Mouse (Mus musculus) embryonic fibroblast, embryonic 13.5 days (primary cell): Measurements from ENCODE around the gene Slc48a1. TPM values are rescaled to one million over a fixed set of nuclear protein-coding genes. Genes with fewer than 3 reads are reported as not detected.

ENCODE experiments used
- H3K27ac ChIP-seq: 2 replicates; pipeline ENCODE4 v1.5.1; 2012; ENCODE audit warnings: low read length, control low read depth, inconsistent platforms; ENCODE audit not compliant: insufficient read depth
- H3K4me1 ChIP-seq: 2 replicates; pipeline ENCODE4 v1.6.1; 2011; ENCODE audit warnings: low read length; ENCODE audit not compliant: control insufficient read depth, insufficient read depth
- H3K4me3 ChIP-seq: 2 replicates; pipeline ENCODE4 v1.5.1; 2011; ENCODE audit warnings: mild to moderate bottlenecking, control low read depth, low read length; ENCODE audit not compliant: insufficient read depth
- CTCF ChIP-seq: IDR thresholded peaks from 2 replicates; pipeline ENCODE4 v1.5.1; 2011; ENCODE audit warnings: mild to moderate bottlenecking, control low read depth, low read length, moderate library complexity, borderline replicate concordance; ENCODE audit not compliant: insufficient read depth
- POLR2A ChIP-seq: IDR thresholded peaks from 2 replicates; pipeline ENCODE4 v1.6.1; 2011; ENCODE audit warnings: low read depth, mild to moderate bottlenecking, control low read depth, low read length, moderate library complexity
- polyA plus RNA-seq: library from polyadenylated mRNA; stranded (reverse); fragments of >200 nt; gene quantifications from 2 replicates; pipeline ENCODE4 v1.2.4, GENCODE M21; 2011; ENCODE audit warnings: low read depth; ENCODE audit not compliant: missing spikeins, insufficient read length

Gene Slc48a1
- polyA plus RNA-seq, 1 experiment, result 136 TPM

DNA sequence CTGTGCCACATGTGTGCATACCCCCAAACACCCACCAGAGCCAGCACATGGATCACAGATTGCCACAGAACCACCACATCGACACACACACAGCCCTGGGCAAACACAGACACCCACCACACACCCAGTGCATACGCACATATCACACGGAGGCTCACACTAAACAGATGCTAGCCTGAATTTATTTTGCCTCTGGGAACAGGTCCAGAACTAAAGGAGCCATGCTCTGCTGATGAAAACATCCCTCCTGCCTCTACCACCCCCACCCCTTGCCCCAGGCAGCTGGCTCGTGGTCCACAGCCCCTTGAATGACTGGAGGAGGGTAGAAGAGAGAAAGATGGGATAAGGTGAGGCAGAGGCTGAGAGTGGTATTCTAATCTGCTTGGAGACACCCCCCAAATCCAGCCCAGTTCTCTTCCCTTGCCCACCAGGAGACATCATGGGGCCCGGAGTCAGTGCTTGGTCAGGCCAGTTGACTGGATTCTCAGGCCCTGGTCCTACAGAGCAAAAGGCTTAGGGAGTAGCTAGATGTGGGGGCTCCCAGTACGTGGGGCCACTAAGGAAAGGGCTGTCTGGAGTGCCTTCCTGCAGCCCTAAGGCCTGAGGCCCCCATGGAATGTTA lies 50.0 kb downstream of the Slc48a1 start:
- Histone ChIP-seq H3K4me3 (peak overlapping the region; percentile 97; the same call in 1 of the 2 replicates), H3K4me1 (peaks cover 39% of the 10 kb centered on the region), H3K27ac (peak overlapping the region; percentile 36)
- TF ChIP-seq CTCF, result no peak
- TF ChIP-seq POLR2A, result no peak

DNA sequence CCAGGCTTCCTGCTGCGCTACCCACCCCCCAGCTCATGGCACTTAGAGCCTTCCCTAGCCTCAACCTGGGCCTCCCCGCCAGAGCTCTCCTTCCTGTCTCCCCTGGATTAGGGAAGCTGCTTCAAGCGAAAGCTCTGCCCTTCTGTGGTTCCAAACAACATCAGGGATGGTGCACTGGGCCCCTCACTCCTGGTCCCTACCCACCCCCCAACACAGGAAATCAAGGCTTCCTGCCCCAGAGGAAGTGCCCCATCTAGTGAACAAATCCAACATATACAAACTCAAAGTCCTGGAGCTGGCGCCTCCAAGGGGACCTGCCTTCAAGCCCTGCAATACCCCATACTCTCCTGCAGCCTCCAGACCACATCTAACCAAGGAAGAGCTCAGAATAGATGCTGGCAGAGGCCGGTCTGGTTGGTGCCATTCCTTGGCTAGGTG lies 50.6 kb downstream of the Slc48a1 start:
- peak overlapping the region; percentile 36 for H3K27ac ChIP-seq
- no peak for TF ChIP-seq POLR2A
- peak overlapping the region; percentile 97 for H3K4me3 ChIP-seq
- peaks cover 33% of the 10 kb centered on the region for H3K4me1 ChIP-seq

DNA sequence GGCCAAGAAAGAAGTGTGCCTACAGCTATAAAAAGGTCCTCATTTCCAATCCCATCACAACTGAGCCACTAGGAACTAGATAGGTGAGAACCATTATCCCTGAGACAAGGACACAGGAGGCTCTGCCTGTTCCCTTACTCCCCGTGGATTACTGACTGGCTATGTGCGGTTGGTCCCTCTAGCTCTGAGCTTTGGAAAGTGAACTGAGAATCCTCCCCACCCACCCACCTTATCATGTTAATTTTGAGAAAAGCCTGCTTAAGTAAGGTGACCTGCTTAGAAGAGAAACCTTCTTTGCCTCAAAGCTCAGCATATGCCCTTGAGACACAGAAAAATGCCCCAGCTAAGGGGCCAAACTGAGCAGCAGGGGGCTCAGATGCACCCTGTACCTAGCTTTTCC lies 51.1 kb downstream of the Slc48a1 start:
- no peak for TF ChIP-seq CTCF
- no peak for TF ChIP-seq POLR2A
- Histone ChIP-seq H3K27ac (peak overlapping the region; percentile 20), H3K4me1 (peaks cover 29% of the 10 kb centered on the region), H3K4me3 (peak overlapping the region; percentile 97)

DNA sequence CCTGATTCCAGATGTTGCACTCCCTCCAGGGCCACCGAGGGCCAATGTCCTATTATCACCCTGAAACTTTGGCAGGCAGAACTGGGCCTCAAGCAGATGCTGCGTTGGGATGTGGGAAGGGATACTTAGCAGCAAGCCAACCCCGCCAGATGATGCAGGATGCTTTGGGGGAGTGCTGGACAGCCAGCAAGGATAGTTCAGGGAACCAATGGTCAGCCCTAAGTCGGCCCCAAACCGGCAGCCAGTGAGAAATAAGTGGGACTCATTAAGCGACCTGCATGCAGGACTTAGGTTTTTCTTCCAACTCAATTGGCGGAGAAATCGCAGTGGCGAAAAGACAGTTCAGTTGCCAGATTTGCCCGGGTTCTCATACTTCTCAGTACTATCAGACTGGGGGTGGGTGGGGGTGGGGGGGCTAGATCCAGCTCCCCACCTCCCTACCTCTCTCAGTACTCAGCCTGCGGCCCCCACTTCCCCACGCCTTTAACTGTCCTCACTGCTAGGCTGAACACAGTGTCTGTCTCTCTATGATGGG lies 52.0 kb downstream of the Slc48a1 start:
- peak overlapping the region; percentile 97 for H3K4me3 ChIP-seq
- peaks cover 24% of the 10 kb centered on the region for H3K4me1 ChIP-seq
- H3K27ac ChIP-seq, result peak overlapping the region; percentile 86
- TF ChIP-seq CTCF (no peak), POLR2A (0 out of 2 replicates have a peak, but pooled peaks have one; percentile 9)

DNA sequence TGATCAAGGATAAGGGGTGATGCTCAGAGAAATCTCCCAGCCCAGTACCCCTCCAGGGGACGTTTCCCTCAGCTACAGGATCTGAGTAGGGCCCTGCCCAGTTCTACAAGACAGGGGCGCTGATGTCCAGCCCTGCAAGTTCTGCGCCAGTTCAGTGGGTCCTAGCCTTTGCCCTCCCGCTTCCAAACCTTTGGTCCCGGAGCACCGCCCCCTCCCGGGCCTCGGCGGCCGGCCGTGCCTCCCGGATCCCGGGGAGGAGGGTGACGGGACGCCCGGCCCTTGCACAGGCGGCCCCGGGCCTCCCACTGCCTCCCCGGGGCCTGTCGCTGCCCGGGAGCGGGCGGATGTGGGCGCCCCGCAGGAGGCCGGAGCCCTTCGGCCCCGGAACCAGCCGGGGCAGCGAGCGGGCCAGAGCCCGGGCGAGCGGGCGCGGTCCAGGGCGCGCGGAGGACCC lies 52.5 kb downstream of the Slc48a1 start:
- TF ChIP-seq CTCF (no peak), POLR2A (no peak; the same call in 1 of the 2 replicates)
- H3K27ac ChIP-seq, result peak overlapping the region; percentile 86
- H3K4me1 ChIP-seq, result peaks cover 24% of the 10 kb centered on the region
- H3K4me3 ChIP-seq, result peak overlapping the region; percentile 97

DNA sequence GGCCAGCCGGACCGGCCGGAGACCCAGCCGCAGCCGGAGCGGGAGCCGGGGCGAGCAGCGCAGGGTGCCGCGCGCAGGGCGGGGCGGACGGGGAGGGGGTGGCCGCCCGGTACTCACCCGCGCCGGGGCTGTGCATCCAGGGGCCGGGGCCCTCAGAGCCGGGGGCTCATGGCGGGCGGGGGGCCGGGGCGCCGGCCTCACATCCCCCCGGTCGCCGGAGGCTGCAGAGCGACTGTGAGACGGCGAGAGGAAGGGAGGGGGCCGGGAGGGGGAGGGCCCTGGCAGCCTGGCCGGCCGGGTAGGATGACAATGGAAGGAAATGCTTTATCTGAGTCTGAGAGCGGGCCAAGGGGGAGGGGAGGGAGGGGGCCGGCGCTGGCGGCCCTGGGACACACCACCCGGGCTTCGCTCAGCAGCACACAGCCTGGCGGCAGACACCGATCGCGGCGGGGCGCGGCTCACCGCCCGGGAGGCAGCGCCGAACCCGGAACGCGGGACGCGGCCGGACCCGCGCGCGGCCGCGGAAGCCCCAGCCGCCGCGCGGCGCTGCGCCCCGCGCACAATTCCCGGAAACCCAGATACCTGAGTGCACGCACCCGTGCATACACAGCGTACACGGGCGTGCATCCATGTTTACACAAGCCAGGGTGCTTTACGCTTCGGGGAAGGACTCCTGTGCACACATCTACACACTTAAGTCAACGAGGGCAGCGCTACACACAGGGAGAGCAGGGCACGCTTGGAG lies 53.1 kb downstream of the Slc48a1 start:
- no peak for TF ChIP-seq CTCF
- TF ChIP-seq POLR2A, result peak; percentile 63
- peaks cover 24% of the 10 kb centered on the region for H3K4me1 ChIP-seq
- H3K4me3 ChIP-seq, result peak overlapping the region; percentile 97
- H3K27ac ChIP-seq, result peak overlapping the region; percentile 97

DNA sequence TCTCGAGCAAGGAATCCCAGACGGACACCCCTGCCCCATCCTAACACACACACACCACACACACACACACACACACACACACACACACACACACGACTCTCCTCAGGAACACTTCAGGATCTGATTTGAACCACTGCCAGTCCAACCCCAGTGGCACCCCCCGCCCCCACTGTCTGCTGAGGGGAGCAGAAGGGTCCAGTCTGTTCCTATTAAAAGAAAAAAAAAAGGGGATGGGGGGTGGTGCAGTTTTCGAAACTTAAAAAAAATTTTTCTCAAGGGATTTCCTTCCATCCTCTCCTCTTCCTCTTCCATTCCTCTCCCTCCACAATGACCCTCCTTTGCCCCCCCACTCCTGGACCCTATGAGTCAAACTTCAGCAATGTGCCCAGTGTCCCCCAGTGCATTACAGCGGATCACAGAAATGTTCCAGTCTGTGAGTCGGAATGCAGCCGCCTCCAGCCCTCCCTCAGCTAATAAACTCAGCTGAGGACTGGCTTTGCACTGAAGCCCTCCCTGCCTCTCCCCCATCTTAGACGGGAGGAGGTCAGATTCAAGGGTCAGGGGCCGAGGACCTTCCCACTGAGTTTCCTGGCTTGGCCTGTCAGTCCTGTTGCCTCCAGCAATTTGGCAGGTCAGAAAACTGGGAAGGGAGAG lies 53.8 kb downstream of the Slc48a1 start:
- peaks cover 19% of the 10 kb centered on the region for H3K4me1 ChIP-seq
- H3K4me3 ChIP-seq, result peak overlapping the region; percentile 97
- H3K27ac ChIP-seq, result peak overlapping the region; percentile 97
- TF ChIP-seq CTCF, result no peak
- no peak; the same call in none of the 2 replicates for TF ChIP-seq POLR2A

DNA sequence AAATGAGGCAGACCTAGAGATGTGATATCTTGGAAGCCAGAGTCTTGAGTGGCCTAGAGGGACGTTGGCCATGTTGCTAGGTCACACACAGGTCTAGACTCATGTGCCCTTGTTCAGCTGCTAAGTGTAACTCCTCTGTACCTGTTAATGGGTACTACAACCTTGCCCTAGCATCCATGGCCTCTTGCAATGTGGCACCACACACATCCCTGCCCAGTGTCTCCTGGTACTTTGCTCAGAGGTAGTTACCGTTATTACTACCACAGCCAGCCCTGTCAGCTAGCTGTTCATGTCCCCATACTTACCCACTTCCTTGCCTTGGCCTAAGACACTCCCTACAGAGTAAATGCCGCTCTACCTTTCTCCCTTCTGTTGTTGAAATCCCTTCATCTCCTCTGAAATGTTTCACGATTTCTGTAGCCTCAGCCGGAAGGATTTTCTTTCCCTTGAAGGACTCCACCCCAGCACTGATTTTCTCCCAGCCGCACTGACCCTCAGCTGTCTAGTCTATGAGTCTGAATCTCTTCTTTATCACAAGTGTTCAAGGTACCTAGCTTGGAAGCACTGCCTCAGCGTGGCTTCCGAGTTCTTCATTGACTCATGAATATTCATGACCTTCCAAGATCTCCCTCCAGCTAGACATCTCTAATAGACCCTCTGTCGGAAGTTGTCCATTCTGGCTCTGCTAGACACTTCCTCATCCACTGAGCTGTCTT lies 54.6 kb downstream of the Slc48a1 start:
- TF ChIP-seq CTCF, result no peak
- peak overlapping the region; percentile 97 for H3K27ac ChIP-seq
- H3K4me1 ChIP-seq, result peaks cover 19% of the 10 kb centered on the region
- no peak overlapping the region for H3K4me3 ChIP-seq

DNA sequence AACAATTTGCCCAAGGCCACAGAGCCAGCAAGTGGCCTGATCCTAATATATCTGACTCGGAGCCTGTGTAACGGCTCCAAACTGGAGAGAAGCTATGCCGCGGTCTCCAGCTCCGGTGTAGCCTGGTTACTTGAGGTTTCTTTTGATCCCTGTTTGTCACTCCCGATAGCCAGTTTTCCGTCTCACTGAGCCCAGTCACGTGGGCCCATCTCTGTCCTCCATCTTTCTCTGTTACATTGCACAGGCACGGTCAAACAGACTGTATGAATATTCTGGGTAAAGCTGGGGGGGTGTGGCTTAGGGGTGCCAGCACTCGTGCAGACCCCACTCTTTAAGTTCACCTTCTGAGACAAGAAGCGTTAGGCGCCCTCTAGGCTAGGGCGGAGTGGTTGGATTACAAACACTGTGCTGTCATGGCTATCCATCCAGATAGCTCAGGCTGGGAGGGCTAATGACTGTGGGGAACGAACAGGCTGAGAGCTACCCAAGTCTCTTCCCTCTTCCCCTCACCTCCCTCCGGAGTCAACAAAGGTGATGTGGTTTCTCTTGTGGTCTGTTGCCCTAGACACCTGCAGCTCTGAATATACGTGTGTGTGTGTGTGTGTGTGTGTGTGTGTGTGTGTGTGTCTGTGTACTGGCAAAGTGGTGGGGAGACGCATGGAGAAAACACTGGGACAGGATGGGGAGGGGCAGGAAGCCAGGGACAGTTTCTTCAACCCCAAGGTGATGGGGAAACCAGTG lies 58.0 kb downstream of the Slc48a1 start:
- Histone ChIP-seq H3K4me1 (peaks cover 13% of the 10 kb centered on the region), H3K27ac (peak overlapping the region; percentile 87), H3K4me3 (no peak overlapping the region)
- TF ChIP-seq CTCF (no peak), POLR2A (no peak)
